Mouse (Mus musculus) stomach, postnatal 0 days (tissue): Measurements from ENCODE around the gene Gm15294.

ENCODE experiments used
- CTCF ChIP-seq: IDR thresholded peaks from 2 replicates; pipeline ENCODE4 v1.5.1; 2016; ENCODE audit warnings: antibody characterized with exemption, low read depth, mild to moderate bottlenecking, moderate library complexity
- EP300 ChIP-seq: optimal IDR thresholded peaks from 2 replicates; pipeline ENCODE3; 2016; ENCODE audit warnings: antibody characterized with exemption

GRCm38 (mm10) chrX:141875135-141875534 lies at the start of gene Gm15294:
- TF ChIP-seq CTCF, result no peak
- no peak for TF ChIP-seq EP300
